Mouse (Mus musculus) lung, postnatal 0 days (tissue): ENCODE results near the gene Mdm2. TPM values are rescaled to one million over a fixed set of nuclear protein-coding genes. Genes with fewer than 3 reads are reported as not detected.

Experiments
- ATAC-seq: fragments of 200-750 bp; cut with Nextera tagmentation; 2 replicates; pipeline ENCODE4 v1.8.0; 2017; ENCODE audit warnings: moderate library complexity
- DNase-seq: peaks from one replicate; pipeline ENCODE4 v3.0.0-alpha.2; 2016; ENCODE audit warnings: low spot score
- H3K27ac ChIP-seq: fragments of 300-500 bp; sonication (generic); 2 replicates; pipeline ENCODE4 v1.5.1; 2014; ENCODE audit warnings: antibody characterized with exemption, mild to moderate bottlenecking, low read length, mixed read lengths
- H3K27me3 ChIP-seq: fragments of 300-500 bp; sonication (generic); replicated peaks from 2 replicates; pipeline ENCODE4 v1.6.1; 2014; ENCODE audit warnings: low read length, mixed read lengths; ENCODE audit not compliant: insufficient read depth
- H3K36me3 ChIP-seq: fragments of 300-500 bp; sonication (generic); 2 replicates; pipeline ENCODE4 v1.6.1; 2014; ENCODE audit warnings: low read length, mixed read lengths; ENCODE audit not compliant: insufficient read depth
- H3K4me1 ChIP-seq: fragments of 300-500 bp; sonication (generic); 2 replicates; pipeline ENCODE4 v1.6.1; 2014; ENCODE audit warnings: antibody characterized with exemption, low read depth, low read length, mixed read lengths; ENCODE audit not compliant: insufficient read depth
- H3K4me2 ChIP-seq: fragments of 300-500 bp; sonication (generic); replicated peaks from 2 replicates; pipeline ENCODE4 v1.6.1; 2014; ENCODE audit warnings: low read depth, mild to moderate bottlenecking, low read length, moderate library complexity, mixed read lengths
- H3K4me3 ChIP-seq: fragments of 300-500 bp; sonication (generic); 2 replicates; pipeline ENCODE4 v1.5.1; 2014; ENCODE audit warnings: low read depth, low read length
- H3K9ac ChIP-seq: fragments of 300-500 bp; sonication (generic); replicated peaks from 2 replicates; pipeline ENCODE4 v1.6.1; 2014; ENCODE audit warnings: low read depth, mild to moderate bottlenecking
- H3K9me3 ChIP-seq: fragments of 300-500 bp; sonication (generic); 2 replicates; pipeline ENCODE4 v1.6.1; 2016; ENCODE audit warnings: low read length, mixed read lengths
- CTCF ChIP-seq: IDR thresholded peaks from 2 replicates; pipeline ENCODE4 v1.5.1; 2016; ENCODE audit warnings: antibody characterized with exemption, mild to moderate bottlenecking
- EP300 ChIP-seq: IDR thresholded peaks from 2 replicates; pipeline ENCODE4 v1.6.1; 2016; ENCODE audit warnings: antibody characterized with exemption, mild to moderate bottlenecking, control low read depth
- WGBS: fragments of 180-500 bp; shearing (Covaris S2); extraction: QIAGEN DNeasy Blood & Tissue Kit; methylation state at CpG from one replicate; pipeline ENCODE4 v1.1.7; 2014; 5-methylcytosine and 5-hydroxymethylcytosine counted together
- polyA plus RNA-seq: library from polyadenylated mRNA; unstranded; fragments of >200 nt; fragmentation: Nextera tagmentation; extraction: Ambion mirVana; gene quantifications from 2 replicates; pipeline ENCODE4 v1.2.1, GENCODE M21; 2015

The Mdm2 gene
- polyA plus RNA-seq, 1 experiment from 2014 or later, result 22.7 TPM

GRCm38 (mm10) chr10:117743917-117744316 is 33.4 kb upstream of the Mdm2 start:
- H3K9ac ChIP-seq, result 0 out of 2 replicates have a peak overlapping the region, but pooled peaks have one; percentile 9
- H3K36me3 ChIP-seq, result no peaks in the 10 kb centered on the region
- TF ChIP-seq CTCF (no peak), EP300 (no peak)
- H3K9me3 ChIP-seq, result no peaks in the 10 kb centered on the region
- peak overlapping the region; percentile 2 for H3K27ac ChIP-seq
- H3K4me1 ChIP-seq, result no peaks in the 10 kb centered on the region
- ATAC-seq, result peak; percentile 30
- no peak overlapping the region for H3K4me3 ChIP-seq
- 56% methylated on average over 4 of the region's 4 CpGs for WGBS
- H3K27me3 ChIP-seq, result no peaks in the 10 kb centered on the region
- H3K4me2 ChIP-seq, result peak overlapping the region; percentile 69; the same call in 1 of the 2 replicates
- DNase-seq, result peak; percentile 30

DNA sequence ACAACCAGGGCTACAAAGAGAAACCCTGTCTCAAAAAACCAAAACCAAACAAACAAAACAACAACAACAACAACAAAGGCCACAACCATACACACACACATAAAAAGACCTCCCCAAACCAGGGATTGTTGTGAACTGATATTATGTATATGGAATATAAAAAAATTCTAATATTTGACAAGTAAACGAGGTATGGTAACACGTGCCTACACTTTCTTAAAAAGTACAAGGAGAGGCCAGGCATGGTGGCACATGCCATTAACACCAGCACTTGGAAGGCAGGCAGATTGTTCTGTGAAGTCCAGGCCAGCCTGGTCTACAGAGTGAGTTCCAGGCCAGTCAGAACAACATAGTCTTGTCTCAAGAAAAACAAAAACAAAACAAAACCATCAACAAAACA is 32.6 kb upstream of the Mdm2 start:
- TF ChIP-seq EP300 (no peak), CTCF (no peak)
- Histone ChIP-seq H3K9ac (no peak overlapping the region), H3K4me3 (no peak overlapping the region), H3K4me2 (no peak overlapping the region), H3K27ac (0 out of 2 replicates have a peak overlapping the region, but pooled peaks have one; percentile 2), H3K36me3 (no peaks in the 10 kb centered on the region), H3K4me1 (no peaks in the 10 kb centered on the region), H3K27me3 (no peaks in the 10 kb centered on the region), H3K9me3 (no peaks in the 10 kb centered on the region)
- ATAC-seq (no peak), DNase-seq (no peak)
- 72% methylated on average over 2 of the region's 2 CpGs for WGBS

GRCm38 (mm10) chr10:117742618-117743017 is 32.1 kb upstream of the Mdm2 start:
- H3K9me3 ChIP-seq, result no peaks in the 10 kb centered on the region
- TF ChIP-seq EP300, result no peak
- TF ChIP-seq CTCF, result no peak
- no peak overlapping the region for H3K4me3 ChIP-seq
- H3K36me3 ChIP-seq, result no peaks in the 10 kb centered on the region
- DNase-seq, result no peak
- H3K9ac ChIP-seq, result no peak overlapping the region
- H3K4me2 ChIP-seq, result no peak overlapping the region
- no peaks in the 10 kb centered on the region for H3K27me3 ChIP-seq
- H3K27ac ChIP-seq, result no peak overlapping the region
- no peaks in the 10 kb centered on the region for H3K4me1 ChIP-seq
- WGBS, result 87% methylated on average over 4 of the region's 4 CpGs
- ATAC-seq, result no peak

- WGBS, result 76% methylated on average over 15 of the region's 15 CpGs
- Histone ChIP-seq H3K36me3 (0 out of 2 replicates have a peak, but pooled peaks cover 6% of the 10 kb centered on the region), H3K4me3 (no peak overlapping the region), H3K27ac (0 out of 2 replicates have a peak overlapping the region, but pooled peaks have one; percentile 10), H3K9me3 (no peaks in the 10 kb centered on the region), H3K27me3 (no peaks in the 10 kb centered on the region), H3K4me2 (no peak overlapping the region), H3K9ac (no peak overlapping the region), H3K4me1 (no peaks in the 10 kb centered on the region)
- DNase-seq (no peak), ATAC-seq (no peak)
- TF ChIP-seq EP300 (no peak), CTCF (no peak)
Measured at GRCm38 (mm10) chr10:117741698-117742475, 31.3 kb upstream of the Mdm2 start.

DNA sequence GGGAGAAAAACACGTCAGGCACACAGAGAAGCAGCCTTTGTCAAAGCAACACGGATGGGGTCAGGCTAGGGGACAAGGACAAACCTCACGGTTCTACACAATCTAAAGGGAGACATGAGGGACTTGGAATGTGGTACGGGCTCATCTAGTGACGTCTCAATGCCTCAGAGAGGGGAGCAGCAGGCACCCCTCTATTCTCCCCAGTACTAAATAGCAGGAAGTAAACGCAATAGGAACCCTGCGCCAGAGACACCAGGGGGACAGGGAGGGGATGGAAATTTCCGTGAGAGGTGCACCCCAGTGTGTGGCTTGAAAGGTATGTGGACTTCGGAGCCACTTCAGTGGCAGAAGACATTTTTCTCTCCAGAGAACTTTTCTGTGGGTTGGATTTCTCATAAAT is 30.4 kb upstream of the Mdm2 start:
- WGBS, result 72% methylated on average over 9 of the region's 9 CpGs
- Histone ChIP-seq H3K9me3 (no peaks in the 10 kb centered on the region), H3K4me3 (no peak overlapping the region), H3K27ac (0 out of 2 replicates have a peak overlapping the region, but pooled peaks have one; percentile 10), H3K27me3 (no peaks in the 10 kb centered on the region), H3K4me2 (no peak overlapping the region), H3K4me1 (no peaks in the 10 kb centered on the region), H3K9ac (no peak overlapping the region), H3K36me3 (0 out of 2 replicates have a peak, but pooled peaks cover 6% of the 10 kb centered on the region)
- DNase-seq, result no peak
- TF ChIP-seq EP300 (no peak), CTCF (no peak)
- no peak for ATAC-seq

DNA sequence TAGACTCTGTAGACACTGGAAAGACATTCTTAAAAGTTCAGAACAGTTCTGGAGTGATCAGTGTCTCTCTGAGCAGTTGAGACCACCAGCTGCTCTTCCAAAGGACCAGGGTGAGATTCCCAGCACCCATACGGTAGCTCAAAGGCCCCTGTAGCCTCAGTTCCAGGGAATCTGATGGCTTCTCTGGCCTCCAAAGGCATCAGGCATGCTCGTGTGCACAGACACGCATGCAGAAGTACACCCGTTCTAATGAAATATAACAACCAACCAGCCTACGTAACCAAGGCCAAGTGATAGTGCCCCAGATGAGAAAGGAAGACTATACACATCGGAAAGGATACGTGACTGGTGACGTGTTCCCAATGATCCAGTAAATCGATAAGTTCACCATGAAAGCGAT is 29.6 kb upstream of the Mdm2 start:
- Histone ChIP-seq H3K4me1 (no peaks in the 10 kb centered on the region), H3K36me3 (0 out of 2 replicates have a peak, but pooled peaks cover 6% of the 10 kb centered on the region), H3K27ac (no peak overlapping the region), H3K9me3 (no peaks in the 10 kb centered on the region), H3K27me3 (no peaks in the 10 kb centered on the region), H3K4me2 (no peak overlapping the region), H3K4me3 (no peak overlapping the region), H3K9ac (no peak overlapping the region)
- DNase-seq (no peak), ATAC-seq (no peak)
- 97% methylated on average over 10 of the region's 10 CpGs for WGBS
- no peak for TF ChIP-seq EP300
- no peak for TF ChIP-seq CTCF
